Mouse (Mus musculus) embryonic stem cell, embryonic (primary cell): Measurements from ENCODE around the gene Lpcat4.

Experiments
- CTCF ChIA-PET, 4 experiments: fragments of 300-600 bp in 2 of 4; fragments of 350-600 bp in 2 of 4; sonication (Branson Sonifier 250); formaldehyde crosslinking; loops; one replicate each; lab custom pipeline; 2022; ENCODE audit warnings: inconsistent platforms in 2 of 4; lab: Charles Lee
- POLR2A ChIA-PET, 4 experiments: fragments of 300-600 bp in 2 of 4; fragments of 350-600 bp in 2 of 4; sonication (Branson Sonifier 250); formaldehyde crosslinking; loops; one replicate each; lab custom pipeline; 2022; ENCODE audit warnings: antibody characterized with exemption in 4 of 4, inconsistent platforms in 1 of 4; lab: Charles Lee

The Lpcat4 gene

GRCm38 (mm10) chr2:112239212-112239934 lies at the start of gene Lpcat4:
Gene Lpcat4, plus strand, starts transcription at chr2:112239468.
- ChIA-PET POLR2A (interaction anchor here in 3 of 4 experiments (0.7 to 3.4 kb wide), 24 partner anchors 9 to 259 kb away, joined by 3 to 29 read pairs (median 4); partner anchors contain the start of genes Gm21985 (in 3 of the 3), Slc12a6 (in 3 of the 3), Emc4 (in 2 of the 3) and Katnbl1 (in 2 of the 3)), CTCF (interaction anchor here (0.5 to 1.6 kb wide), 15 partner anchors 9 to 935 kb away, joined by 3 to 8 read pairs (median 3); partner anchors contain the start of genes Nop10 (in 3 of the 4), Emc4 (in 1 of the 4), Gm21985 (in 1 of the 4) and Katnbl1 (in 1 of the 4))

GRCm38 (mm10) chr2:112196859-112197258 lies 42.4 kb upstream of the Lpcat4 start:
- ChIA-PET POLR2A (interaction anchor here in 2 of 4 experiments (0.8 to 1.0 kb wide), 2 partner anchors 28 to 66 kb away, joined by 3 to 4 read pairs; no protein-coding TSS in a partner anchor), CTCF (interaction anchor here (0.5 to 1.6 kb wide), 8 partner anchors 13 to 1709 kb away, joined by 3 to 12 read pairs (median 4); no protein-coding TSS in a partner anchor)

- ChIA-PET POLR2A (no interaction called here), CTCF (no interaction called here)
Observed at GRCm38 (mm10) chr2:112203056-112203455, 36.2 kb upstream of the Lpcat4 start.

GRCm38 (mm10) chr2:112210142-112210541 lies 29.1 kb upstream of the Lpcat4 start:
- ChIA-PET CTCF (interaction anchor here in 2 of 4 experiments (0.8 to 1.6 kb wide), 2 partner anchors 13 to 14 kb away, joined by 3 to 5 read pairs; no protein-coding TSS in a partner anchor), POLR2A (interaction anchor here in 1 of 4 experiments (0.6 kb wide), 1 partner anchor 251 kb away, joined by 8 read pairs; no protein-coding TSS in a partner anchor)

GRCm38 (mm10) chr2:112210699-112211098 lies 28.6 kb upstream of the Lpcat4 start:
- CTCF ChIA-PET: interaction anchor here in 2 of 4 experiments (0.8 to 1.6 kb wide), 2 partner anchors 14 kb away, joined by 3 to 5 read pairs; no protein-coding TSS in a partner anchor
- POLR2A ChIA-PET: interaction anchor here in 1 of 4 experiments (0.6 kb wide), 1 partner anchor 250 kb away, joined by 8 read pairs; no protein-coding TSS in a partner anchor

- ChIA-PET POLR2A (no interaction called here), CTCF (no interaction called here)
Observed at GRCm38 (mm10) chr2:112215977-112216376, 23.3 kb upstream of the Lpcat4 start.

- CTCF ChIA-PET: interaction anchor here in 1 of 4 experiments (1.6 kb wide), 1 partner anchor 21 kb away, joined by 4 read pairs; the partner anchor contains the start of gene Lpcat4
Observed at GRCm38 (mm10) chr2:112217614-112218013, 21.7 kb upstream of the Lpcat4 start.

GRCm38 (mm10) chr2:112220880-112221279 lies 18.4 kb upstream of the Lpcat4 start:
- ChIA-PET POLR2A (interaction anchor here in 1 of 4 experiments (0.6 kb wide), 1 partner anchor 44 kb away, joined by 3 read pairs; no protein-coding TSS in a partner anchor), CTCF (no interaction called here)

More at GRCm38 (mm10) chr2:112217614-112218013, 21.7 kb upstream of the Lpcat4 start:
- POLR2A ChIA-PET: interaction anchor here in 1 of 4 experiments (0.7 kb wide), 1 partner anchor 512 kb away, joined by 3 read pairs; no protein-coding TSS in a partner anchor

GRCm38 (mm10) chr2:112222607-112223006 lies 16.7 kb upstream of the Lpcat4 start:
- ChIA-PET CTCF (interaction anchor here in 1 of 4 experiments (0.8 kb wide), 1 partner anchor 23 kb away, joined by 3 read pairs; no protein-coding TSS in a partner anchor), POLR2A (interaction anchor here in 1 of 4 experiments (0.5 kb wide), 1 partner anchor 39 kb away, joined by 4 read pairs; no protein-coding TSS in a partner anchor)

- ChIA-PET POLR2A (interaction anchor here in 1 of 4 experiments (0.7 to 1.0 kb wide), 3 partner anchors 9 to 230 kb away, joined by 3 to 4 read pairs (median 4); partner anchors contain the start of gene Emc7), CTCF (interaction anchor here in 1 of 4 experiments (0.5 to 0.6 kb wide), 2 partner anchors 36 to 160 kb away, joined by 5 to 13 read pairs; no protein-coding TSS in a partner anchor)
Observed at GRCm38 (mm10) chr2:112224356-112224755, 14.9 kb upstream of the Lpcat4 start.

GRCm38 (mm10) chr2:112232623-112233022 lies 6.6 kb upstream of the Lpcat4 start:
- ChIA-PET CTCF (no interaction called here), POLR2A (no interaction called here)

GRCm38 (mm10) chr2:112236620-112237019 lies 2.6 kb upstream of the Lpcat4 start:
- POLR2A ChIA-PET: interaction anchor here in 2 of 4 experiments (0.7 to 0.8 kb wide), 4 partner anchors 62 to 218 kb away, joined by 3 to 7 read pairs (median 4); partner anchors contain the start of gene Emc7 (in 1 of the 2)
- CTCF ChIA-PET: interaction anchor here in 1 of 4 experiments (0.6 to 1.1 kb wide), 2 partner anchors 26 to 103 kb away, joined by 3 to 5 read pairs; no protein-coding TSS in a partner anchor

- ChIA-PET POLR2A (interaction anchor here in 2 of 4 experiments (0.7 to 3.4 kb wide), 7 partner anchors 14 to 130 kb away, joined by 3 to 29 read pairs (median 15); partner anchors contain the start of genes Gm21985 (in 2 of the 2), Nop10 (in 2 of the 2), Slc12a6 (in 2 of the 2) and Emc4 (in 1 of the 2)), CTCF (no interaction called here)
Observed at GRCm38 (mm10) chr2:112238006-112238405, 1.3 kb upstream of the Lpcat4 start.

GRCm38 (mm10) chr2:112239935-112240721 lies 860 bp downstream of the Lpcat4 start:
- POLR2A ChIA-PET: interaction anchor here in 3 of 4 experiments (0.6 to 3.4 kb wide), 23 partner anchors 11 to 1174 kb away, joined by 3 to 29 read pairs (median 4); partner anchors contain the start of genes Gm21985 (in 3 of the 3), Slc12a6 (in 3 of the 3), Emc7 (in 2 of the 3) and Katnbl1 (in 2 of the 3)
- CTCF ChIA-PET: interaction anchor here in 3 of 4 experiments (0.5 to 1.6 kb wide), 8 partner anchors 10 to 935 kb away, joined by 3 to 8 read pairs (median 3); partner anchors contain the start of genes Nop10 (in 2 of the 3), Emc4 (in 1 of the 3), Gm21985 (in 1 of the 3) and Slc12a6 (in 1 of the 3)

- ChIA-PET CTCF (interaction anchor here in 1 of 4 experiments (1.6 kb wide), 1 partner anchor 137 kb away, joined by 5 read pairs; the partner anchor contains the start of gene Katnbl1), POLR2A (interaction anchor here in 2 of 4 experiments (0.6 to 2.8 kb wide), 4 partner anchors 20 to 212 kb away, joined by 3 to 10 read pairs (median 6); partner anchors contain the start of genes Gm21985 (in 1 of the 2) and Slc12a6 (in 1 of the 2))
Observed at GRCm38 (mm10) chr2:112241787-112242186, 2.5 kb downstream of the Lpcat4 start.

GRCm38 (mm10) chr2:112245307-112245706 lies 6.0 kb downstream of the Lpcat4 start:
- ChIA-PET POLR2A (interaction anchor here in 1 of 4 experiments (0.7 to 1.5 kb wide), 5 partner anchors 10 to 21 kb away, joined by 3 to 4 read pairs (median 3); partner anchors contain the start of genes Gm21985 and Slc12a6), CTCF (interaction anchor here in 1 of 4 experiments (0.7 kb wide), 1 partner anchor 46 kb away, joined by 4 read pairs; no protein-coding TSS in a partner anchor)
